Mouse (Mus musculus) liver, embryonic 13.5 days (tissue): ENCODE results near the gene Akap8. TPM values are rescaled to one million over a fixed set of nuclear protein-coding genes. Genes with fewer than 3 reads are reported as not detected.
A peak's percentile ranks its signal among the peaks of the same experiment; 100 is the strongest.

ENCODE experiments used
- ATAC-seq: fragments of 200-750 bp; cut with Nextera tagmentation; 2 replicates; pipeline ENCODE4 v1.8.0; 2017; ENCODE audit warnings: low read depth, mild to moderate bottlenecking, moderate number of reproducible peaks, moderate library complexity
- DNase-seq: peaks from one replicate; pipeline ENCODE4 v3.0.0; 2022
- H3K27ac ChIP-seq: fragments of 300-500 bp; sonication (generic); 2 replicates; pipeline ENCODE4 v1.5.1; 2015; ENCODE audit warnings: moderate library complexity, mild to moderate bottlenecking, inconsistent platforms
- H3K27me3 ChIP-seq: fragments of 300-500 bp; sonication (generic); 2 replicates; pipeline ENCODE4 v1.6.1; 2015; ENCODE audit warnings: mild to moderate bottlenecking, inconsistent platforms
- H3K36me3 ChIP-seq: fragments of 300-500 bp; sonication (generic); 2 replicates; pipeline ENCODE4 v1.6.1; 2015; ENCODE audit warnings: mild to moderate bottlenecking, inconsistent platforms
- H3K4me1 ChIP-seq: fragments of 300-500 bp; sonication (generic); replicated peaks from 2 replicates; pipeline ENCODE4 v1.6.1; 2015; ENCODE audit warnings: inconsistent platforms
- H3K4me2 ChIP-seq: fragments of 300-500 bp; sonication (generic); 2 replicates; pipeline ENCODE4 v1.6.1; 2015; ENCODE audit warnings: inconsistent platforms, mild to moderate bottlenecking, moderate library complexity
- H3K4me3 ChIP-seq: fragments of 300-500 bp; sonication (generic); replicated peaks from 2 replicates; pipeline ENCODE4 v1.5.1; 2015; ENCODE audit warnings: mild to moderate bottlenecking, inconsistent platforms
- H3K9ac ChIP-seq: fragments of 300-500 bp; sonication (generic); 2 replicates; pipeline ENCODE4 v1.6.1; 2015; ENCODE audit warnings: mild to moderate bottlenecking, inconsistent platforms
- H3K9me3 ChIP-seq: fragments of 300-500 bp; sonication (generic); replicated peaks from 2 replicates; pipeline ENCODE4 v1.6.1; 2016; ENCODE audit warnings: inconsistent platforms
- WGBS: fragments of 180-500 bp; shearing (Covaris S2); methylation state at CpG from one replicate; pipeline ENCODE4 v1.1.7; 2015; ENCODE audit not compliant: insufficient replicate concordance; 5-methylcytosine and 5-hydroxymethylcytosine counted together
- polyA plus RNA-seq: library from polyadenylated mRNA; unstranded; fragments of >200 nt; fragmentation: Nextera tagmentation; extraction: Ambion mirVana; gene quantifications from 2 replicates; pipeline ENCODE4 v1.2.1, GENCODE M21; 2015

Gene Akap8
- polyA plus RNA-seq, 1 experiment from 2014 or later = 40.5 TPM

DNA sequence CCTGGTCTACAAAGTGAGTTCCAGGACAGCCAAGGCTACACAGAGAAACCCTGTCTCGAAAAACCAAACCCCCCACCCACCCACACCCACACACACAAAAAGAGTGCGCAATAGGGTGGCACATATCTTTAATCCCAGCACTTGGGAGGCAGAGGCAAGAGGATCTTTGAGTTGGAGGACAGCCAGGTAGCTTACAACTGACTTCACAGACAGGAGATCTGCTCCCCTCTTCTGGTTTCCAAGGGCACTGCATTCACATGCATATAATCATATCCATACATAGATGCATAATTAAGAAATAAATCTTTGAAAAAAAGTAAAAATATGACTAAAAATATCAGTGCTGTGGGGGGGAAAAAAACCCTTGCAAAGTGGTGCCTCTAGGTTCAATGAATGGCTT, 62.2 kb downstream of the Akap8 start:
- Histone ChIP-seq H3K9me3 (no peaks in the 10 kb centered on the region), H3K4me3 (no peak overlapping the region), H3K27me3 (no peaks in the 10 kb centered on the region), H3K27ac (no peak overlapping the region), H3K4me1 (peaks cover 50% of the 10 kb centered on the region), H3K4me2 (peak overlapping the region; percentile 45), H3K9ac (peak overlapping the region; percentile 60; the same call in 1 of the 2 replicates), H3K36me3 (no peaks in the 10 kb centered on the region)
- ATAC-seq = no peak; the same call in 1 of the 2 replicates
- 71% methylated on average over 2 of the region's 2 CpGs for WGBS
- no peak for DNase-seq

DNA sequence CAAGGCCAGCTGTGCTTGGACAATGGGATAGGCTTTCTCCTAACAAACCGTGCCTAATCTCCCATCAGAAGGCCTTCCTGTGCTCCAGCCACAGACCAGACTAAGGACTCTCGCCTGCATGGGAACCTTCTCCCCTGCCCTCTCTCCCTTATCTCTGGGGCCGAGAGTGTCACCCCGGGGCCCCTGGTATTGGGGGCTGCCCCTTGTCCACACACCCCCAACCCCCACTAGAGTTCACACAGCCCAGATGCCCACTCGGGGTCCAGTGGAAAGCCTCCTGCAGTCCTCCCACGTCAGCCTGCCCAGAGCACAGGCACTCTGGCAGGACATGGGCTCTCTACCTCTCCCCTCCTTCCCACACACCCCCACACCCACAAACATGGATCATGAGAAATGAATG, 63.1 kb downstream of the Akap8 start:
- no peaks in the 10 kb centered on the region for H3K27me3 ChIP-seq
- H3K4me1 ChIP-seq = peaks cover 54% of the 10 kb centered on the region
- DNase-seq (peak; percentile 13), ATAC-seq (peak; percentile 60)
- H3K27ac ChIP-seq = peak overlapping the region; percentile 71
- H3K9ac ChIP-seq = peak overlapping the region; percentile 60
- H3K4me2 ChIP-seq = peak overlapping the region; percentile 45
- WGBS = 10% methylated on average over 6 of the region's 6 CpGs
- peak overlapping the region; percentile 10; the same call in 1 of the 2 replicates for H3K4me3 ChIP-seq
- no peaks in the 10 kb centered on the region for H3K9me3 ChIP-seq
- no peaks in the 10 kb centered on the region for H3K36me3 ChIP-seq

DNA sequence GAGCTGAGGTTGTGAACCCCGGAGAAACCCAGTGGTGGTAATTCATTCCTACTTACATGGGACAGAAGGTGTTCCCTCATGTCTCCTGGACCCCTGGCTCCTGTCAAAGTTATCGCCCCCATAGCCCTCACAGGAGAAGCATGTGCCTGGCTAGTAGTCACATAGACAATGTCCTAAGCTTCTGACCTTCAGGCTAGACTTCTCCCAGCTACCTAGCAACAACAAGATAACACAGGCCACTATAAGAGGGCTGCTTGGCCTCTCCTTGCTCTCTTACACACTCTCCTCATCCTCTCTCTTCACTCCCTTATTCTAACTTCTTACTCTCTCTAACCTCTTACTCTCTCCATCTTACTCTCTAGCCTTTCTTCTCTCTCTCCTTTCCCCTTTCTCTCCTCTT, 63.6 kb downstream of the Akap8 start:
- WGBS = 68% methylated on average over 2 of the region's 2 CpGs

DNA sequence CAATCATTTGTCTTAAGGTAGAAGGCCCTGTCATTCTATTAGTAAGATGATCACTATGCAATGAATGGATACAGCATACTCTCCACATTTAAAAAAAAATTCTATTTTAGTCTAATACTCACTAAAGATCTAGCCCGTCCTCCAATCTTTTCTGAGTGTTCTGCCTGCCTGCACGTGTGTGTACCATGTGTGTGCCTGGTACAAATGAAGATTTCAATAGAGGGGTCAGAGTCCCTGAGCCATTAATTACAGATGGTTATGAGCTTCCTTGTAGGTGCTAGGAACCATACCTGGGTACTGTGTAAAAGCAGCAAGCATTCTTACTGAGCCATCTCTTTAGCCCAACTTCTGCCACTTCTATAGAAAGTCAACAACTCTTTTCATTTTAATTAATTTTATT, 64.1 kb downstream of the Akap8 start:
- Histone ChIP-seq H3K4me3 (no peak overlapping the region), H3K4me2 (no peak overlapping the region), H3K4me1 (peaks cover 55% of the 10 kb centered on the region), H3K9ac (no peak overlapping the region), H3K36me3 (no peaks in the 10 kb centered on the region), H3K27me3 (no peaks in the 10 kb centered on the region), H3K27ac (no peak overlapping the region), H3K9me3 (no peaks in the 10 kb centered on the region)
- DNase-seq (no peak), ATAC-seq (no peak)
- WGBS = 65% methylated on average over 2 of the region's 2 CpGs

More for the DNA sequence above, 63.6 kb downstream of the Akap8 start:
- no peak overlapping the region for H3K4me2 ChIP-seq
- no peak for DNase-seq
- no peaks in the 10 kb centered on the region for H3K27me3 ChIP-seq
- H3K27ac ChIP-seq = peak overlapping the region; percentile 71; the same call in 1 of the 2 replicates
- peak overlapping the region; percentile 60; the same call in 1 of the 2 replicates for H3K9ac ChIP-seq
- no peak overlapping the region for H3K4me3 ChIP-seq
- no peaks in the 10 kb centered on the region for H3K36me3 ChIP-seq
- H3K4me1 ChIP-seq = peaks cover 54% of the 10 kb centered on the region
- no peaks in the 10 kb centered on the region for H3K9me3 ChIP-seq
- ATAC-seq = peak; percentile 52

Other genes starting within 250 kb of the Akap8 start
- gene Notch3, start 154.4 kb downstream of the Akap8 start, polyA plus RNA-seq = 0.45 and 0.48 TPM in 2 replicates
- not detected in 2 replicates for gene Ephx3, start 131.7 kb downstream of the Akap8 start, polyA plus RNA-seq
- gene Brd4, start 36.5 kb downstream of the Akap8 start, polyA plus RNA-seq = 28.3 and 37.2 TPM in 2 replicates
- 35.4 and 36.9 TPM in 2 replicates for gene Akap8l, start 29.4 kb upstream of the Akap8 start, polyA plus RNA-seq
- gene Wiz, start 68.2 kb upstream of the Akap8 start, polyA plus RNA-seq = 5.8 and 6.8 TPM in 2 replicates
- 3.5 and 3.6 TPM in 2 replicates for gene Rasal3, start 82.3 kb upstream of the Akap8 start, polyA plus RNA-seq
- 2.3 and 2.6 TPM in 2 replicates for gene Pglyrp2, start 102.9 kb upstream of the Akap8 start, polyA plus RNA-seq
- gene Cyp4f39, start 131.5 kb upstream of the Akap8 start, polyA plus RNA-seq = 0.46 and 1.0 TPM in 2 replicates
- 0.47 and 0.60 TPM in 2 replicates for gene Cyp4f17, start 184.8 kb upstream of the Akap8 start, polyA plus RNA-seq
- gene Cyp4f16, start 215.3 kb upstream of the Akap8 start, polyA plus RNA-seq = 4.0 and 4.2 TPM in 2 replicates